Mouse (Mus musculus) gastrocnemius, postnatal 14 days (tissue): ENCODE results near the gene Abhd13. TPM values are rescaled to one million over a fixed set of nuclear protein-coding genes. Genes with fewer than 3 reads are reported as not detected.

ENCODE experiments used
- DNase-seq: peaks from one replicate; pipeline ENCODE4 v3.0.0; 2021; ENCODE audit warnings: mixed read lengths
- intact Hi-C: fragments of 180-260 bp; cut with DNase I; formaldehyde crosslinking; loops from one replicate; pipeline ENCODE4 v1.15.1; 2025; ENCODE audit warnings: low total_unique reads
- long read RNA-seq, 2 experiments: library from polyadenylated mRNA; stranded (forward); transcript quantifications; one replicate each; pipeline ENCODE4 v2.0.0; 2021
- total RNA-seq, 2 experiments: library from RNA; stranded (reverse); gene quantifications; 2 replicates each; pipeline ENCODE4 v1.2.3; 2021

Gene Abhd13
- 1 to 10 TPM; 9.5 to 9.7 TPM for total RNA-seq
- long read RNA-seq, experiment 1, full-length matches to known transcripts: 7 of 7 reads
- long read RNA-seq, experiment 1, partial matches to known transcripts: 0 of 7 reads
- long read RNA-seq, experiment 1, other reads (novel, unspliced or antisense): 0 of 7 reads
- long read RNA-seq, experiment 2, full-length matches to known transcripts: 13 of 14 reads
- long read RNA-seq, experiment 2, partial matches to known transcripts: 0 of 14 reads
- long read RNA-seq, experiment 2, other reads (novel, unspliced or antisense): 1 of 14 reads

GRCm38 (mm10) chr8:9977573-9978314 lies at the start of gene Abhd13, which contains the start of gene Lig4:
TSS of gene Abhd13 (plus strand) at chr8:9977707.
TSS of gene Lig4 (minus strand) at chr8:9977686.
- intact Hi-C loops: loop anchor here (10.0 kb wide), 1 partner anchor 427 kb away; no protein-coding TSS in a partner anchor
- DNase-seq: peak; percentile 99

- DNase-seq: no peak
- intact Hi-C loops: loop anchor here (5.0 kb wide), 1 partner anchor 698 kb away; no protein-coding TSS in a partner anchor
Observed at GRCm38 (mm10) chr8:9929746-9930445, 47.6 kb upstream of the Abhd13 start.

GRCm38 (mm10) chr8:9932711-9933110 lies 44.8 kb upstream of the Abhd13 start:
- intact Hi-C loops: loop anchor here (5.0 kb wide), 1 partner anchor 700 kb away; no protein-coding TSS in a partner anchor
- no peak for DNase-seq

GRCm38 (mm10) chr8:9934891-9935565 lies 42.5 kb upstream of the Abhd13 start:
- DNase-seq: peak; percentile 6
- intact Hi-C loops: loop anchor here (5.0 kb wide), 1 partner anchor 703 kb away; no protein-coding TSS in a partner anchor

GRCm38 (mm10) chr8:9935574-9935973 lies 41.9 kb upstream of the Abhd13 start:
- intact Hi-C loops: no loop called here
- no peak for DNase-seq

- intact Hi-C loops: no loop called here
- DNase-seq: no peak
Observed at GRCm38 (mm10) chr8:9949134-9949890, 28.2 kb upstream of the Abhd13 start.

- intact Hi-C loops: no loop called here
Observed at GRCm38 (mm10) chr8:9958338-9958737, 19.2 kb upstream of the Abhd13 start.

GRCm38 (mm10) chr8:9959919-9960318 lies 17.6 kb upstream of the Abhd13 start:
- intact Hi-C loops: no loop called here
- DNase-seq: no peak

More at GRCm38 (mm10) chr8:9958338-9958737, 19.2 kb upstream of the Abhd13 start:
- no peak for DNase-seq

GRCm38 (mm10) chr8:9971866-9972265 lies 5.6 kb upstream of the Abhd13 start:
- DNase-seq: no peak
- intact Hi-C loops: loop anchor here (10.0 kb wide), 1 partner anchor 433 kb away; no protein-coding TSS in a partner anchor

- intact Hi-C loops: loop anchor here (10.0 kb wide), 1 partner anchor 430 kb away; no protein-coding TSS in a partner anchor
- no peak for DNase-seq
Observed at GRCm38 (mm10) chr8:9975276-9975675, 2.2 kb upstream of the Abhd13 start.

- intact Hi-C loops: loop anchor here (10.0 kb wide), 1 partner anchor 429 kb away; no protein-coding TSS in a partner anchor
- DNase-seq: peak; percentile 99
Observed at GRCm38 (mm10) chr8:9975898-9976611, 1.5 kb upstream of the Abhd13 start.

- no peak for DNase-seq
Observed at GRCm38 (mm10) chr8:9977016-9977415, 491 bp upstream of the Abhd13 start.

GRCm38 (mm10) chr8:9978475-9979230 lies 1.1 kb downstream of the Abhd13 start:
- DNase-seq: no peak
- intact Hi-C loops: loop anchor here (10.0 kb wide), 1 partner anchor 426 kb away; no protein-coding TSS in a partner anchor

More at GRCm38 (mm10) chr8:9977016-9977415, 491 bp upstream of the Abhd13 start:
- intact Hi-C loops: loop anchor here (10.0 kb wide), 1 partner anchor 428 kb away; no protein-coding TSS in a partner anchor

GRCm38 (mm10) chr8:9979746-9980145 lies 2.2 kb downstream of the Abhd13 start:
- intact Hi-C loops: loop anchor here (10.0 kb wide), 1 partner anchor 425 kb away; no protein-coding TSS in a partner anchor
- no peak for DNase-seq

- intact Hi-C loops: no loop called here
- DNase-seq: no peak
Observed at GRCm38 (mm10) chr8:9980188-9980587, 2.7 kb downstream of the Abhd13 start.

GRCm38 (mm10) chr8:10004115-10004514 lies 26.6 kb downstream of the Abhd13 start:
- no peak for DNase-seq
- intact Hi-C loops: no loop called here
